Mouse (Mus musculus) olfactory bulb, adult 2 months (tissue): ENCODE results near the gene Spns2.

ENCODE experiments used
- CTCF ChIP-seq: fragments of 200-500 bp; IDR thresholded peaks from 2 replicates; pipeline ENCODE4 v1.5.1; 2012; ENCODE audit warnings: low read depth, mild to moderate bottlenecking, low read length, moderate library complexity; ENCODE audit not compliant: insufficient read depth
- POLR2A ChIP-seq: fragments of 200-500 bp; IDR thresholded peaks from 2 replicates; pipeline ENCODE4 v1.6.1; 2012; ENCODE audit warnings: mild to moderate bottlenecking, low read depth, low read length, moderate library complexity; ENCODE audit not compliant: insufficient read depth

DNA sequence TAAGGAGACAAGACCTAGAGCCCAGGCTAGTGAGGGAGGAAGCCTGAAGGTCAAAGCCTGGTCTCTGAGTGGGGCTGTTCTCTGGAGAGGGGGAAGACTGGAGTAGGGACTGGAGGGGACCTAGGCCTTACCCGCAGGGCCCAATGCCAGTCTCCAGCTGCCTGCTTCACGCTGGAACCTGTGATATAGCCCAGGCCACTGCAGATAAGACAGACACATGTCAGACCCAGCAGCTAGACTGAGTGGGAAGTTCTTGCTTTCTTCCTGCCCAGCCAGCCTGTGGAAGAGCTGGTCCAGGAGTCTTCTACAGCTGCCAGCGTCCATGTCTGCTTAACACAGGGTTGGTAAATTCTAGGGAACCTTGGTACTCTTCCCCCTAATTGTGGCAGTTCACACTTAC, 31.2 kb downstream of the Spns2 start:
- no peak for TF ChIP-seq POLR2A
- TF ChIP-seq CTCF, result no peak
